Mouse (Mus musculus): ENCODE measurements around the gene Tdrd5. TPM values are rescaled to one million over a fixed set of nuclear protein-coding genes. Genes with fewer than 3 reads are reported as not detected.

Tdrd5 gene
- polyA plus RNA-seq (2012; rRNA removed) = 3.4 and 5.1 TPM in 2 replicates

DNA sequence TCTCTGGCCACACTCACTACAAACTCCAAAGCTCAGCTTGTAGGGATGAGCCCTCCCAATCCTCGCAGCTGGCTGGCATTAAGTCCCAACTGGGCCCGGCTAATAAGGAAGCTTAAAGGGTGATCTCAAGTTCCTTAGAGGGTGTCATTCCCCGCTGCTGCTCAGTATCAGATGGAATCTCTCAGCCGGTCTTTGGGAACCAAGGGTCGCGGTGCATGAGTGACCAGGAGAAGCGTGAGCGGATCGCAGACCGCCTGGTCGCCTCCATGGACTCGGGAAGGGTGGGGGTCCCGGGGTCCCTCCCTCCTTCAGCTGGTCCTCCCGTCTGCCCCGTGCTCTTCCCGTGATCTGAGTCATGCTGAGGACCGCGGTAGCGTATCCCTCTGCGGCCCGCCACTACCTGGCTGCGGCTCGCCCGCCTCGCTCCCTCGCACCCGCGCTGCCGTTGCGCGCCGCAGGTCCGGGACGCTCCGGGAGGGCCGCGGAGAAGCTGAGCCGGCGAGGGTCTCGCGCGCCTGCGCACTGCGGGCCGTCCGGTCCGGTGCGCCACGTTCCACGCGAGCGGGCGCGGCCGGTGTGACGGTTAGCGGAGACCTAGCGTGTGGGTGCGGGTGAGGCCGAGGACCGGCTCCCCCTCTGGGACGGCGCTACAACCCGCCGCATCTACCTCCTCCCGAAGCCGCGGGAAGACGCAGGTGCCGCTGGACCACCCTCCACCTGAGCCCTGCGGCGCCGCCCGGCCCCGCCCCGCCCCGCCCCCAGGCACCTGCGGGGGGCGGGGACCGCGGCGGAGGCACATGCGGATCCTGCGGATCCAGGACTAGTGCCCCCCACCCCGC, at the start of gene Tdrd5:
Tdrd5 (minus strand) TSS at position 754 of the 839 bp plus-strand sequence.

DNA sequence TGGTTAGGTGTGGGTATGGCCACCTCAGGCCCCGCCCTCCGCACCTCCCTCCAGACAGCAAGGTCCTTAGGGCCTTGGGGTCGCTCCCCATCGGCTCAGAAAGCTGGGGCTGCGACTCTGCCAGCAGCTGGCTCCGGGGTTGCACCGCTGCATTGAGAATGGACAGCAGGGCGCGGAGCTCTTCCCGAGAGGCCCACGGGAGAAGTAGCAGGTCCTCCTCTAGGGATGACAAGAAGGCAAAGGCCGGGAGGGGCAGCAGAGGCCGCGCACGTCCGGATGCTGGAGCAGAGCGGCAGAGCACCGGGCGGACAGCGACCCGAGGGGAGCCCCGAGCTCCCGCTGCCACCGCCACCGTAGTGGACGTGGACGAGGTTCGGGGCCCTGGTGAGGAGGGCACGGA, 7.2 kb upstream of the Tdrd5 start, which contains the start of gene Nphs2:
Nphs2 (plus strand) TSS at position 98 of the 400 bp plus-strand sequence.

Other genes starting within 250 kb of the Tdrd5 start
- gene Fam163a, start 98.6 kb downstream of the Tdrd5 start, polyA plus RNA-seq (2012; rRNA removed) = 0.81 and 0.97 TPM in 2 replicates
- 0.24 and 0.44 TPM in 2 replicates for gene Nphs2, start 7.1 kb upstream of the Tdrd5 start, polyA plus RNA-seq (2012; rRNA removed)
- gene Gm2000, start 62.4 kb upstream of the Tdrd5 start, polyA plus RNA-seq (2012; rRNA removed) = 13.5 and 28.0 TPM in 2 replicates
- 0.31 and 0.47 TPM in 2 replicates for gene Axdnd1, start 117.5 kb upstream of the Tdrd5 start, polyA plus RNA-seq (2012; rRNA removed)
- gene Soat1, start 170.7 kb upstream of the Tdrd5 start, polyA plus RNA-seq (2012; rRNA removed) = 210 and 314 TPM in 2 replicates
- 23.8 and 27.4 TPM in 2 replicates for gene Gm10031, start 220.3 kb upstream of the Tdrd5 start, polyA plus RNA-seq (2012; rRNA removed)

Measured in ovary, adult 2 months (tissue).